Mouse (Mus musculus) liver, postnatal 0 days (tissue): ENCODE results near the gene Mylk.

Source experiments
- CTCF ChIP-seq: sonication (generic); IDR thresholded peaks from 2 replicates; pipeline ENCODE4 v1.5.1; 2016; ENCODE audit warnings: antibody characterized with exemption, low read depth
- EP300 ChIP-seq: IDR thresholded peaks from 2 replicates; pipeline ENCODE4 v1.6.1; 2016; ENCODE audit warnings: antibody characterized with exemption, low read depth, mild to moderate bottlenecking

DNA sequence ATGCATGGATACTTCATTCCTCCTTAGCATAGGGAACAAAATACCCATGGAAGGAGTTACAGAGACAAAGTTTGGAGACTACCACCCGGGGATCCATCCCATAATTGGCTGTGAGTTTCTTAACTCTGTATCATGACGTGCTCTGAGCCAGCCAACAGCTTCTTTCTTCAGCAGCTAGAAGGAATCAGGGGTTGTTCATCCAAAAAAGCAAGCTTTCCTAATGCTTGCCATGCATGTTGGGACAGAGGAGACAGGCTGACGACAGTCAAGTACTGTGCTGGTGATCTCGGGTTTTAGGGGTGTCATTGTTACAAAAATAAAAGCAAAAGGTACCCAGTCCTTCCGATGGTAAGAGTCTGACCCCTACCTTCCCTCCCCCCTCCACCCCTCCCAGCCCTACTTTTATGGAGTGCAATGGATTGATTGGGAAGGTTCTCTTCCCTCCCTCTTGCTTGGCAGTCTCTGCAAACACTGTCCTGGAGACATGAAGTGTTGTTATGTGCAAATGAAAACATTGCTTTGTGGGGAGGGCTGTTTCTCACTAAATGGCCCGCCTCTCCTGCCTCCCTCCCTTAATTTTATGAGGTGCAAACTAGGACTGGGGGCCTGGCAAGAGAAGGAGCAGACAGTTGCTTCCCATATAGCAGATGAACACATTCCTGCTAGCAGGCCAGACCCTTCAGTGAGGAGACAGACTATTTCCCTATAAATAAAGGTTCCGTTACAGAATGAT lies 153.2 kb downstream of the Mylk start:
- TF ChIP-seq CTCF (no peak), EP300 (no peak)
